Mouse (Mus musculus) ES-E14 (cell line): ENCODE data around the gene Sigirr.

Experiments used
- HCFC1 ChIP-seq: IDR thresholded peaks from 2 replicates; pipeline ENCODE4 v1.6.1; 2012; ENCODE audit warnings: low read length, inconsistent platforms, borderline replicate concordance; ENCODE audit not compliant: insufficient read depth
- MAFK ChIP-seq: IDR thresholded peaks from 2 replicates; pipeline ENCODE4 v1.6.1; 2014; ENCODE audit warnings: mild to moderate bottlenecking, low read depth, low read length, inconsistent platforms; ENCODE audit not compliant: insufficient read depth
- ZC3H11A ChIP-seq: IDR thresholded peaks from 2 replicates; pipeline ENCODE4 v1.6.1; 2012; ENCODE audit warnings: low read depth, mild to moderate bottlenecking, inconsistent platforms, low read length, borderline replicate concordance
- ZNF384 ChIP-seq: IDR thresholded peaks from 2 replicates; pipeline ENCODE4 v1.6.1; 2012; ENCODE audit warnings: low read depth, low read length, inconsistent platforms

GRCm38 (mm10) chr7:141073782-141074181, 26.6 kb downstream of the Sigirr start:
- TF ChIP-seq ZC3H11A: no peak
- TF ChIP-seq ZNF384: no peak
- no peak for TF ChIP-seq HCFC1
- TF ChIP-seq MAFK: no peak
